Mouse (Mus musculus) kidney, adult 2 months (tissue): Measurements from ENCODE around the gene Fry.

ENCODE experiments used
- CTCF ChIP-seq: fragments of 200-500 bp; conservative IDR thresholded peaks from 2 replicates; pipeline ENCODE4 v1.5.1; 2011; ENCODE audit warnings: low read depth, mild to moderate bottlenecking, control low read depth, low read length, moderate library complexity, mixed read lengths; ENCODE audit not compliant: insufficient read depth, insufficient read length
- POLR2A ChIP-seq: fragments of 200-500 bp; IDR thresholded peaks from one replicate; pipeline ENCODE4 v1.6.1; 2011; ENCODE audit warnings: low read depth, low read length, control low read depth

GRCm38 (mm10) chr5:150408979-150409378, 290.5 kb downstream of the Fry start:
- TF ChIP-seq POLR2A: no peak
- no peak for TF ChIP-seq CTCF
